20 mouse cellular contexts compared by ENCODE assay signal in genomic region chr19:38398966-38399365, GRCm38 (mm10). TPM values are rescaled to one million over a fixed set of nuclear protein-coding genes. Genes with fewer than 3 reads are reported as not detected.
DNase-seq lines count a peak whose midpoint lies in the region; ATAC-seq and TF ChIP-seq lines count a peak whose summit lies in the region.
"Had no signal": no experiment of that assay in that cellular context is flagged by ENCODE, and none has a peak within 500 bp of the region (broad histone marks: within the 10 kb centered on the region; RNA-seq: fewer than 3 reads in every experiment).

No protein-coding gene starts in this region.

- no peaks in the 10 kb centered on the region for H3K27me3 ChIP-seq in liver, adult 2 months (ENCODE audit: control insufficient read depth, insufficient read depth, low read length)
- no peaks in the 10 kb centered on the region for H3K27me3 ChIP-seq in liver, embryonic 12.5 days (replicated peaks)
- no peaks in the 10 kb centered on the region for H3K27me3 ChIP-seq in intestine, embryonic 16.5 days (replicated peaks; ENCODE audit: control insufficient read depth, insufficient read depth, low read length)
- H3K27me3 ChIP-seq in hindbrain, embryonic 11.5 days (ENCODE audit: control insufficient read depth, insufficient read depth, low read length) = no peaks in the 10 kb centered on the region
- H3K27me3 ChIP-seq: forebrain, embryonic 13.5 days; Patski had no signal

- peak overlapping the region; percentile 44 for H3K4me3 ChIP-seq in liver, adult 2 months (ENCODE audit: insufficient read depth, low read depth, low read length)
- no peak overlapping the region for H3K4me3 ChIP-seq in liver, embryonic 12.5 days
- H3K4me3 ChIP-seq in lung, adult 2 months (replicated peaks; ENCODE audit: extremely low read depth, low read depth, low read length) = no peak overlapping the region
- H3K4me3 ChIP-seq in intestine, embryonic 16.5 days (ENCODE audit: low read length) = no peak overlapping the region
- H3K4me3 ChIP-seq in hindbrain, embryonic 11.5 days (ENCODE audit: low read depth, low read length) = no peak overlapping the region
- H3K4me3 ChIP-seq: embryonic facial prominence, embryonic 10.5 days; forebrain, embryonic 13.5 days; heart, embryonic 13.5 days; hindbrain, embryonic 12.5 days had no signal

- no peak for TF ChIP-seq POLR2A in liver, adult 2 months (IDR thresholded peaks at IDR 0.05; ENCODE audit: extremely low read depth, insufficient read depth, low read length)
- no peak for TF ChIP-seq POLR2A in lung, adult 2 months (IDR thresholded peaks at IDR 0.05; ENCODE audit: borderline replicate concordance, extremely low read depth, low read depth, low read length)

- 29% methylated on average over 8 of the region's 8 CpGs for WGBS in liver, adult 2 months
- WGBS in liver, embryonic 12.5 days (ENCODE audit: insufficient replicate concordance) = 87% methylated on average over 8 of the region's 8 CpGs
- WGBS in lung, adult 2 months = 75% methylated on average over 8 of the region's 8 CpGs
- WGBS in intestine, embryonic 16.5 days = 73% methylated on average over 8 of the region's 8 CpGs
- 87% methylated on average over 8 of the region's 8 CpGs for WGBS in hindbrain, embryonic 11.5 days

- peaks cover 22% of the 10 kb centered on the region for H3K36me3 ChIP-seq in liver, adult 2 months (ENCODE audit: control insufficient read depth, insufficient read depth, low read length)
- H3K36me3 ChIP-seq in liver, embryonic 12.5 days = peaks cover 20% of the 10 kb centered on the region
- H3K36me3 ChIP-seq in intestine, embryonic 16.5 days (ENCODE audit: control insufficient read depth, insufficient read depth, low read length) = no peaks in the 10 kb centered on the region
- H3K36me3 ChIP-seq in hindbrain, embryonic 11.5 days (ENCODE audit: control insufficient read depth, insufficient read depth, low read length) = no peaks in the 10 kb centered on the region
- H3K36me3 ChIP-seq: heart, embryonic 13.5 days had no signal

- H3K4me2 ChIP-seq in liver, embryonic 12.5 days = no peak overlapping the region
- no peak overlapping the region for H3K4me2 ChIP-seq in intestine, embryonic 16.5 days (ENCODE audit: low read depth, low read length)
- H3K4me2 ChIP-seq in hindbrain, embryonic 11.5 days (replicated peaks; ENCODE audit: low read depth, low read length) = no peak overlapping the region
- H3K4me2 ChIP-seq: forebrain, embryonic 13.5 days; heart, embryonic 13.5 days; hindbrain, embryonic 12.5 days had no signal

- TF ChIP-seq CTCF in liver, adult 2 months (IDR thresholded peaks at IDR 0.05; ENCODE audit: low read depth, low read length) = no peak
- TF ChIP-seq CTCF in lung, adult 2 months (IDR thresholded peaks at IDR 0.05; ENCODE audit: insufficient read depth, low read length) = no peak

- ATAC-seq in liver, embryonic 12.5 days = no peak
- peak; percentile 32; the same call in 1 of the 2 replicates for ATAC-seq in intestine, embryonic 16.5 days
- no peak for ATAC-seq in hindbrain, embryonic 11.5 days (ENCODE audit: low FRiP score)
- ATAC-seq: forebrain, embryonic 13.5 days; forebrain, postnatal 0 days; Patski had no signal

- peak overlapping the region; percentile 95 for H3K27ac ChIP-seq in liver, adult 2 months (replicated peaks; ENCODE audit: insufficient read depth, low read depth, low read length)
- no peak overlapping the region for H3K27ac ChIP-seq in liver, embryonic 12.5 days
- no peak overlapping the region for H3K27ac ChIP-seq in intestine, embryonic 16.5 days (ENCODE audit: low read length)
- no peak overlapping the region for H3K27ac ChIP-seq in hindbrain, embryonic 11.5 days (ENCODE audit: low read depth, low read length)
- H3K27ac ChIP-seq: embryonic facial prominence, embryonic 10.5 days; forebrain, embryonic 13.5 days; heart, embryonic 13.5 days; hindbrain, embryonic 12.5 days had no signal

- no peaks in the 10 kb centered on the region for H3K9me3 ChIP-seq in liver, embryonic 12.5 days (replicated peaks)
- no peaks in the 10 kb centered on the region for H3K9me3 ChIP-seq in intestine, embryonic 16.5 days (ENCODE audit: control insufficient read depth, low read length)
- no peaks in the 10 kb centered on the region for H3K9me3 ChIP-seq in hindbrain, embryonic 11.5 days (ENCODE audit: control insufficient read depth, low read length)
- H3K9me3 ChIP-seq: embryonic facial prominence, embryonic 10.5 days; forebrain, embryonic 13.5 days; heart, embryonic 13.5 days; hindbrain, embryonic 12.5 days had no signal

- peak; percentile 97 for DNase-seq in liver, adult 2 months (ENCODE audit: extremely low read depth, low read depth, low spot score)
- peak; percentile 16 for DNase-seq in lung, postnatal 25 days (ENCODE audit: low spot score)
- DNase-seq in lung, adult 2 months = no peak
- DNase-seq in yolk sac, embryonic 10.5 days (ENCODE audit: low spot score) = peak; percentile 36
- no peak for DNase-seq in hindbrain, embryonic 11.5 days (ENCODE audit: low spot score)
- no peak for DNase-seq in cerebellum, adult 9-11 months
- DNase-seq: adrenal gland, adult 2 months; adrenal gland, postnatal 25 days; cerebellum, adult 18-20 months; cerebellum, postnatal 10 days; forebrain, postnatal 0 days; gastrocnemius, postnatal 14 days; heart, postnatal 36 days had no signal

- H3K4me1 ChIP-seq in liver, adult 2 months (ENCODE audit: control insufficient read depth, insufficient read depth, low read length) = peaks cover 14% of the 10 kb centered on the region
- H3K4me1 ChIP-seq in liver, embryonic 12.5 days = peaks cover 48% of the 10 kb centered on the region
- peaks cover 3% of the 10 kb centered on the region for H3K4me1 ChIP-seq in lung, adult 2 months (ENCODE audit: control insufficient read depth, insufficient read depth, low read length)
- H3K4me1 ChIP-seq in intestine, embryonic 16.5 days (ENCODE audit: control insufficient read depth, insufficient read depth, low read length) = peaks cover 7% of the 10 kb centered on the region; the same call in 1 of the 2 replicates
- 0 out of 2 replicates have a peak, but pooled peaks cover 3% of the 10 kb centered on the region for H3K4me1 ChIP-seq in hindbrain, embryonic 11.5 days (replicated peaks; ENCODE audit: control insufficient read depth, insufficient read depth, low read length)
- H3K4me1 ChIP-seq: forebrain, embryonic 13.5 days had no signal

- H3K9ac ChIP-seq in liver, adult 2 months (ENCODE audit: low read depth, low read length) = peak overlapping the region; percentile 76
- H3K9ac ChIP-seq in liver, embryonic 12.5 days = no peak overlapping the region
- no peak overlapping the region for H3K9ac ChIP-seq in intestine, embryonic 16.5 days (ENCODE audit: low read depth, low read length)
- no peak overlapping the region for H3K9ac ChIP-seq in hindbrain, embryonic 11.5 days (ENCODE audit: low read depth, low read length)
- H3K9ac ChIP-seq: forebrain, embryonic 13.5 days; forebrain, postnatal 0 days; heart, embryonic 13.5 days; hindbrain, embryonic 12.5 days had no signal

- peaks cover 15% of the 10 kb centered on the region; the same call in 1 of the 2 replicates for H3K79me2 ChIP-seq in liver, adult 2 months (ENCODE audit: control insufficient read depth, insufficient read depth, low read length)

RNA-seq across cellular contexts. Expression of gene Slc35g1, which starts 3.2 kb away (rescaled TPM):
- total RNA-seq in liver, adult 2 months (2014; rRNA removed) = 16.3 and 21.2 TPM in 2 replicates
- polyA plus RNA-seq in liver, adult 2 months (2012; rRNA removed) = 4.0 and 4.7 TPM in 2 replicates
- 7.7 and 8.4 TPM in 2 replicates for polyA plus RNA-seq in liver, embryonic 12.5 days (2016; fragmentation: Nextera tagmentation; extraction: Ambion mirVana)
- 1.7 and 2.3 TPM in 2 replicates for polyA plus RNA-seq in lung, adult 2 months (2012; rRNA removed)
- 7.0 and 7.1 TPM in 2 replicates for polyA plus RNA-seq in intestine, embryonic 16.5 days (2015; fragmentation: Nextera tagmentation; extraction: Ambion mirVana)
- polyA plus RNA-seq in hindbrain, embryonic 11.5 days (2014; fragmentation: Nextera tagmentation; extraction: Ambion mirVana) = 4.8 and 5.3 TPM in 2 replicates

Comparison
In these comparisons a context has a peak if more than half of its experiments do, and no peak if none do; other contexts are left out.
1. DNase-seq: peak in liver, adult 2 months (single experiment), lung, postnatal 25 days (single experiment) and yolk sac, embryonic 10.5 days (single experiment); none in lung, adult 2 months (single experiment), hindbrain, embryonic 11.5 days (single experiment) and cerebellum, adult 9-11 months (single experiment).